Mouse (Mus musculus): ENCODE results near the gene Gm20696. TPM values are rescaled to one million over a fixed set of nuclear protein-coding genes. Genes with fewer than 3 reads are reported as not detected.

Gene Gm20696
- polyA plus RNA-seq, 1 experiment from 2014 or later, result 3.0 TPM

DNA sequence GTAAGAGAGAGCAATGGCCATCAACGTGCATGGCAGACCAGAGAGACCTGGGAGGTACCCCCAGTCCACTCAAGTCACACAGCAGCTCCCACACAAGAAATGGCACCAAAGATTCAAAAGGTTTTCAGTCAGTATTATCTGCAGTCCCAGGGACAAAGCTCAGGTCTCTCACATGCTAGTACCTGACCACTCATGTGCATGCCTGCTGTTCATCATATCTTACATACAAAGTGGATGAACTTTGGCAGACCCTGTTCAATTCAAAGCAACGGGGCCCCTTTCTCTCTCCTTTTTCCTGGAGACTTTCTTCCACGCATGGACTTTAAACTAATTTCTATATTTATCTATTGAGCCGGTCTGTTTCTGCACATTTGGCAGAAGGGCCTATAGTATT lies 404.9 kb downstream of the Gm20696 start:
- H3K9ac ChIP-seq, result no peak overlapping the region
- H3K27me3 ChIP-seq (replicated peaks), result no peaks in the 10 kb centered on the region
- 59% methylated on average over 4 of the region's 4 CpGs for WGBS (ENCODE audit: insufficient replicate concordance)
- no peak overlapping the region for H3K27ac ChIP-seq
- no peak for ATAC-seq
- H3K4me3 ChIP-seq, result no peak overlapping the region
- H3K9me3 ChIP-seq (replicated peaks), result no peaks in the 10 kb centered on the region
- H3K4me1 ChIP-seq, result peaks cover 46% of the 10 kb centered on the region
- H3K4me2 ChIP-seq, result no peak overlapping the region
- no peaks in the 10 kb centered on the region for H3K36me3 ChIP-seq

- H3K27ac ChIP-seq, result no peak overlapping the region
- no peaks in the 10 kb centered on the region for H3K27me3 ChIP-seq (replicated peaks)
- ATAC-seq, result no peak
- H3K36me3 ChIP-seq, result no peaks in the 10 kb centered on the region
- no peak overlapping the region for H3K4me2 ChIP-seq
- no peak overlapping the region for H3K4me3 ChIP-seq
- 51% methylated on average over 11 of the region's 11 CpGs for WGBS (ENCODE audit: insufficient replicate concordance)
- no peaks in the 10 kb centered on the region for H3K9me3 ChIP-seq (replicated peaks)
- H3K9ac ChIP-seq, result no peak overlapping the region
- peaks cover 41% of the 10 kb centered on the region for H3K4me1 ChIP-seq
These were observed 405.5 kb downstream of the Gm20696 start for GRCm38 (mm10) chr6:99260941-99261736.

DNA sequence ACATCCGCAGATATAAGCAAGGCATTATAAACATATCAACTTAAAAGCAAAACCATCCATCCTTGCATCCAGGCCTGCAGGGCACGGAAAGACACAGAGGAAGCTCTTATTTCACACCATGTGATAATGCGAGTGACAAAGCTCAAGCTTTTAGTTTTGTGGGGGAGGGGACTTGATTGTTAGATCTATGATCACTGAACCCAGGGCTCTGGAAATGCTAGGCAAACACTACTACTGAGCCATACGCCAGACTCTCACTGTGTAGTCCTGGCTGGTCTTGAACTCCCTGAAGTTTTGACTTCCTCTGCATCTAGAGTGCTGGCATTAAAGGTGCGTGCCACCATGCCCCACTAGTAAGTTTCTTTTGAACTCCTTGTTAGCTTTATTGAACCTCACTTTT lies 408.3 kb downstream of the Gm20696 start:
- Histone ChIP-seq H3K27ac (no peak overlapping the region), H3K36me3 (no peaks in the 10 kb centered on the region), H3K9ac (no peak overlapping the region), H3K4me3 (no peak overlapping the region), H3K27me3 (replicated peaks) (no peaks in the 10 kb centered on the region), H3K4me1 (peaks cover 15% of the 10 kb centered on the region), H3K4me2 (no peak overlapping the region), H3K9me3 (replicated peaks) (no peaks in the 10 kb centered on the region)
- 64% methylated on average over 5 of the region's 5 CpGs for WGBS (ENCODE audit: insufficient replicate concordance)
- no peak for ATAC-seq

- H3K27ac ChIP-seq, result no peak overlapping the region
- peaks cover 9% of the 10 kb centered on the region; the same call in 1 of the 2 replicates for H3K4me1 ChIP-seq
- H3K4me3 ChIP-seq, result no peak overlapping the region
- H3K9me3 ChIP-seq (replicated peaks), result no peaks in the 10 kb centered on the region
- 37% methylated on average over 2 of the region's 2 CpGs for WGBS (ENCODE audit: insufficient replicate concordance)
- no peaks in the 10 kb centered on the region for H3K36me3 ChIP-seq
- no peaks in the 10 kb centered on the region for H3K27me3 ChIP-seq (replicated peaks)
- no peak overlapping the region for H3K9ac ChIP-seq
- ATAC-seq, result no peak
- no peak overlapping the region for H3K4me2 ChIP-seq
These were observed 408.9 kb downstream of the Gm20696 start for GRCm38 (mm10) chr6:99257676-99258075.

- WGBS (ENCODE audit: insufficient replicate concordance), result 72% methylated on average over 8 of the region's 8 CpGs
- H3K9me3 ChIP-seq (replicated peaks), result no peaks in the 10 kb centered on the region
- H3K4me2 ChIP-seq, result no peak overlapping the region
- peaks cover 2% of the 10 kb centered on the region; the same call in 1 of the 2 replicates for H3K4me1 ChIP-seq
- no peaks in the 10 kb centered on the region for H3K27me3 ChIP-seq (replicated peaks)
- no peaks in the 10 kb centered on the region for H3K36me3 ChIP-seq
- H3K4me3 ChIP-seq, result no peak overlapping the region
- no peak for ATAC-seq
- H3K9ac ChIP-seq, result no peak overlapping the region
- no peak overlapping the region for H3K27ac ChIP-seq
These were observed 413.3 kb downstream of the Gm20696 start for GRCm38 (mm10) chr6:99253331-99253730.

GRCm38 (mm10) chr6:99252816-99253215 lies 413.8 kb downstream of the Gm20696 start:
- Histone ChIP-seq H3K9me3 (replicated peaks) (no peaks in the 10 kb centered on the region), H3K27me3 (replicated peaks) (no peaks in the 10 kb centered on the region), H3K9ac (no peak overlapping the region), H3K4me3 (no peak overlapping the region), H3K4me1 (no peaks in the 10 kb centered on the region), H3K27ac (no peak overlapping the region), H3K4me2 (no peak overlapping the region), H3K36me3 (no peaks in the 10 kb centered on the region)
- 66% methylated on average over 5 of the region's 5 CpGs for WGBS (ENCODE audit: insufficient replicate concordance)
- ATAC-seq, result no peak

DNA sequence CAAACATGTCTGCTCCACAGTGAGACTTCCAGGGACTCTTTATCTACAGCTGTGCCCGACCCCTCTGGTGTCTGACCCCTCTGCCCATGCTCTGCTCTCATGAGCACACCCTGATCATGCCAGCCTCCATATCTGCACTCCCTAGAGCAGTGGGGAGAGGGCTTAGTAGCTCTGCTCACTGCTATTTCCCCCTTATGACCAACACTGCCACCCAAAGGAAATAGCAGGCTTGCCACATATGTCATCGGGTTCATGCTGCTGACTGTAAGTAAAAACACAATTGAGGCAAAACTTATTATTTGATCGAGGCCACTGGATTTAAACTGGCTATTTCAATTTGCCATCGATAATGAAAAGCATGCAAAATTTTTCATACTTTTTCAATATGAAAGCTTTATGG lies 414.7 kb downstream of the Gm20696 start:
- 60% methylated on average over 4 of the region's 4 CpGs for WGBS (ENCODE audit: insufficient replicate concordance)
- H3K36me3 ChIP-seq, result no peaks in the 10 kb centered on the region
- H3K27ac ChIP-seq, result no peak overlapping the region
- H3K4me1 ChIP-seq, result no peaks in the 10 kb centered on the region
- no peak for ATAC-seq
- H3K9ac ChIP-seq, result no peak overlapping the region
- no peak overlapping the region for H3K4me3 ChIP-seq
- no peak overlapping the region for H3K4me2 ChIP-seq
- H3K27me3 ChIP-seq (replicated peaks), result no peaks in the 10 kb centered on the region
- no peaks in the 10 kb centered on the region for H3K9me3 ChIP-seq (replicated peaks)

DNA sequence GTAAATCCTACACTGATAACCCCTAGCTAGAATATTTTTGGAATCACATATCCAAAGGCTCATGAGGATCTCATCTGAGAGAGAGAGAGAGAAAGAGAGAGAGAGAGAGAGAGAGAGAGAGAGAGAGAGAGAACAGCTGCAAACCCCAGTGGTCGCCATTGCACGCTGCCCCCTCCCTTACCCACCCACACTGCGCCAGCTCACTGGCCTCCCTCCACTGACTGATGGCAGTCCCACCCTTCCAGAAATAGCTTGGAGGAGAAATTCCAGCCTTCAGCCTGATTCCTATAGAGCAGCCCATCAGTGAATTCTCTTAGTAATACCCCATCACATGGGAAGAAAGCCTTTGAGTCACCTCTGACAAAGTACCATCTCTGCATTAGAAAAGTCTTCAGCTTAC lies 415.4 kb downstream of the Gm20696 start:
- no peaks in the 10 kb centered on the region for H3K36me3 ChIP-seq
- H3K27ac ChIP-seq, result no peak overlapping the region
- no peak overlapping the region for H3K4me2 ChIP-seq
- H3K4me1 ChIP-seq, result no peaks in the 10 kb centered on the region
- H3K4me3 ChIP-seq, result no peak overlapping the region
- no peaks in the 10 kb centered on the region for H3K9me3 ChIP-seq (replicated peaks)
- ATAC-seq, result no peak
- H3K9ac ChIP-seq, result no peak overlapping the region
- no peaks in the 10 kb centered on the region for H3K27me3 ChIP-seq (replicated peaks)
- WGBS (ENCODE audit: insufficient replicate concordance), result 85% methylated on average over 3 of the region's 3 CpGs

GRCm38 (mm10) chr6:99249496-99250030 lies 417.0 kb downstream of the Gm20696 start:
- Histone ChIP-seq H3K27me3 (replicated peaks) (no peaks in the 10 kb centered on the region), H3K4me1 (no peaks in the 10 kb centered on the region), H3K9ac (no peak overlapping the region), H3K36me3 (no peaks in the 10 kb centered on the region), H3K9me3 (replicated peaks) (no peaks in the 10 kb centered on the region), H3K27ac (no peak overlapping the region), H3K4me3 (no peak overlapping the region), H3K4me2 (no peak overlapping the region)
- ATAC-seq, result no peak
- 60% methylated on average over 5 of the region's 5 CpGs for WGBS (ENCODE audit: insufficient replicate concordance)

DNA sequence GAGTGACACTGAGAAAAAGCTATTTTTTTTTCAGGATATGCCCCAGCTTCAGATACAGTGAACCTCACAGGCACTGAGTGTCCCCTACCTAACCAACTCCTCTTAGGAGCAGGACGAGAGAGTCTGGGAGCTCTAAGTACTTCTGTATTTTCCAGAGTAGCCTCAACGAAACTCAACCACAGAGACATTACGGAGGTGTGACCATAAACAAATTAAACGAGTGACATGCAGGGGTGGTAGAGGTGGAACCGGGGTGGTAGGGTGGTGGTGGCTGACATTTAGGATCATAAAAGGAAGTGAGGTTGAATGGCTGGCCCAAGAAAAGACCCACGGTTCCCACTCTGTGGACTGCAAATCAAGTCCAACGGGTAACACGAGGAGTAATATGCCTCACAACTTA lies 418.2 kb downstream of the Gm20696 start:
- no peaks in the 10 kb centered on the region for H3K36me3 ChIP-seq
- no peak overlapping the region for H3K4me3 ChIP-seq
- H3K27ac ChIP-seq, result no peak overlapping the region
- H3K4me1 ChIP-seq, result no peaks in the 10 kb centered on the region
- H3K9ac ChIP-seq, result no peak overlapping the region
- no peak overlapping the region for H3K4me2 ChIP-seq
- 41% methylated on average over 8 of the region's 8 CpGs for WGBS (ENCODE audit: insufficient replicate concordance)
- no peak for ATAC-seq
- H3K9me3 ChIP-seq (replicated peaks), result no peaks in the 10 kb centered on the region
- no peaks in the 10 kb centered on the region for H3K27me3 ChIP-seq (replicated peaks)

GRCm38 (mm10) chr6:99241625-99242395 lies 424.8 kb downstream of the Gm20696 start:
- 65% methylated on average over 10 of the region's 10 CpGs for WGBS (ENCODE audit: insufficient replicate concordance)
- Histone ChIP-seq H3K27me3 (replicated peaks) (no peaks in the 10 kb centered on the region), H3K9ac (no peak overlapping the region), H3K4me3 (no peak overlapping the region), H3K4me2 (no peak overlapping the region), H3K36me3 (no peaks in the 10 kb centered on the region), H3K9me3 (replicated peaks) (no peaks in the 10 kb centered on the region), H3K4me1 (no peaks in the 10 kb centered on the region), H3K27ac (no peak overlapping the region)
- ATAC-seq, result no peak

GRCm38 (mm10) chr6:99240764-99241163 lies 425.8 kb downstream of the Gm20696 start:
- no peak overlapping the region for H3K4me2 ChIP-seq
- ATAC-seq, result no peak
- no peak overlapping the region for H3K27ac ChIP-seq
- no peaks in the 10 kb centered on the region for H3K27me3 ChIP-seq (replicated peaks)
- H3K4me3 ChIP-seq, result no peak overlapping the region
- 0 out of 2 replicates have a peak, but pooled peaks cover 3% of the 10 kb centered on the region for H3K4me1 ChIP-seq
- H3K9me3 ChIP-seq (replicated peaks), result no peaks in the 10 kb centered on the region
- H3K9ac ChIP-seq, result no peak overlapping the region
- H3K36me3 ChIP-seq, result no peaks in the 10 kb centered on the region

Measured in liver, embryonic 12.5 days (tissue).